Mouse (Mus musculus): ENCODE results near the gene Wipf3.

The Wipf3 gene

GRCm38 (mm10) chr6:54530182-54530581 lies 100.8 kb downstream of the Wipf3 start:
- no peak for DNase-seq (ENCODE audit: inconsistent ontology term)

- peak; percentile 58 for DNase-seq (ENCODE audit: inconsistent ontology term)
Measured at GRCm38 (mm10) chr6:54531048-54531481, 101.7 kb downstream of the Wipf3 start.

- no peak for DNase-seq (ENCODE audit: inconsistent ontology term)
Measured at GRCm38 (mm10) chr6:54535485-54535884, 106.1 kb downstream of the Wipf3 start.

- DNase-seq (ENCODE audit: inconsistent ontology term), result no peak
Measured at GRCm38 (mm10) chr6:54537053-54537452, 107.7 kb downstream of the Wipf3 start.

- DNase-seq (ENCODE audit: inconsistent ontology term), result no peak
Measured at GRCm38 (mm10) chr6:54538773-54539173, 109.4 kb downstream of the Wipf3 start.

- no peak for DNase-seq (ENCODE audit: inconsistent ontology term)
Measured at GRCm38 (mm10) chr6:54539396-54539795, 110.0 kb downstream of the Wipf3 start.

- DNase-seq (ENCODE audit: inconsistent ontology term), result peak; percentile 98
Measured at GRCm38 (mm10) chr6:54540252-54540887, 111.0 kb downstream of the Wipf3 start.

- no peak for DNase-seq (ENCODE audit: inconsistent ontology term)
Measured at GRCm38 (mm10) chr6:54542836-54543235, 113.4 kb downstream of the Wipf3 start.

GRCm38 (mm10) chr6:54543646-54544045 lies 114.2 kb downstream of the Wipf3 start:
- DNase-seq (ENCODE audit: inconsistent ontology term), result no peak

- peak; percentile 58 for DNase-seq (ENCODE audit: inconsistent ontology term)
Measured at GRCm38 (mm10) chr6:54548314-54549019, 119.1 kb downstream of the Wipf3 start.

- no peak for DNase-seq (ENCODE audit: inconsistent ontology term)
Measured at GRCm38 (mm10) chr6:54549311-54549710, 119.9 kb downstream of the Wipf3 start.

GRCm38 (mm10) chr6:54550801-54551323 lies 121.5 kb downstream of the Wipf3 start:
- no peak for DNase-seq (ENCODE audit: inconsistent ontology term)

GRCm38 (mm10) chr6:54552721-54553413 lies 123.5 kb downstream of the Wipf3 start:
- no peak for DNase-seq (ENCODE audit: inconsistent ontology term)
